Mouse (Mus musculus) ES-E14 (cell line): Measurements from ENCODE around the gene Map3k5.

Source experiments
- CHD2 ChIP-seq: IDR thresholded peaks from 2 replicates; pipeline ENCODE4 v1.6.1; 2014; ENCODE audit warnings: mild to moderate bottlenecking, low read depth, low read length, inconsistent platforms
- HCFC1 ChIP-seq: IDR thresholded peaks from 2 replicates; pipeline ENCODE4 v1.6.1; 2012; ENCODE audit warnings: low read length, inconsistent platforms, borderline replicate concordance; ENCODE audit not compliant: insufficient read depth
- MAFK ChIP-seq: IDR thresholded peaks from 2 replicates; pipeline ENCODE4 v1.6.1; 2014; ENCODE audit warnings: mild to moderate bottlenecking, low read depth, low read length, inconsistent platforms; ENCODE audit not compliant: insufficient read depth
- ZC3H11A ChIP-seq: IDR thresholded peaks from 2 replicates; pipeline ENCODE4 v1.6.1; 2012; ENCODE audit warnings: low read depth, mild to moderate bottlenecking, inconsistent platforms, low read length, borderline replicate concordance
- ZNF384 ChIP-seq: IDR thresholded peaks from 2 replicates; pipeline ENCODE4 v1.6.1; 2012; ENCODE audit warnings: low read depth, low read length, inconsistent platforms

DNA sequence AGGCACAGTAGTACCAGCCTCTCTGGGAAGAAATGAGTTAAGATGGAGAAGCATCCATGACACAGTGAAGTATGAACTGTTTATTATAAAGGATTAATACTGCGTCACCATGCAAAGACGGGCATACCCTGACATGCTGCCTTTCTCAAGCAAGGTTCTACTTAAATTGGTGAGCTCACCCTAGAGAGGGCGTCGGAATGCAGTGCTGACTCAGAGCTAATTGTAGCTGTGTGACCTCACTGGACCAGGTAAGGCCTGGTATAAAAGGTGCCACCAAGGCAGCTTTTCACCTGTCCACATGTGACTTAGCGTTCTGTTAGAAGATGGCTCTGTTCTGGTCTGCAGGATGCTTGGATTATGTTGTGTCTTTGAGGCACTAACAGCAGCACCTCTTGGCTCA is 225.0 kb downstream of the Map3k5 start:
- no peak for TF ChIP-seq ZNF384
- no peak for TF ChIP-seq HCFC1
- TF ChIP-seq MAFK = no peak
- no peak for TF ChIP-seq CHD2
- no peak for TF ChIP-seq ZC3H11A
